Mouse (Mus musculus) testis, adult 2 months (tissue): ENCODE data around the gene Ralgapa1.

Experiments
- CTCF ChIP-seq: fragments of 200-500 bp; IDR thresholded peaks from 2 replicates; pipeline ENCODE4 v1.5.1; 2012; ENCODE audit warnings: low read depth, mild to moderate bottlenecking, inconsistent platforms, low read length, moderate library complexity; ENCODE audit not compliant: control insufficient read depth, insufficient read depth, insufficient replicate concordance
- POLR2A ChIP-seq: fragments of 200-500 bp; IDR thresholded peaks from 2 replicates; pipeline ENCODE4 v1.6.1; 2012; ENCODE audit warnings: low read depth, mild to moderate bottlenecking, inconsistent platforms, low read length, moderate library complexity; ENCODE audit not compliant: control insufficient read depth

GRCm38 (mm10) chr12:55846741-55847140, 25.8 kb upstream of the Ralgapa1 start:
- TF ChIP-seq CTCF (no peak), POLR2A (no peak)
